Mouse (Mus musculus) cerebellum, postnatal 4 days (tissue): ENCODE measurements around the gene Grb2.

ENCODE experiments used
- DNase-seq, 2 experiments: peaks; one replicate each; pipeline ENCODE4 v3.0.0; 2022; ENCODE audit warnings: low spot score in 2 of 2, mixed read lengths in 1 of 2

Grb2 gene

GRCm38 (mm10) chr11:115627705-115628464 is 80.5 kb downstream of the Grb2 start, which contains the start of gene Slc25a19:
Gene Slc25a19 (minus strand): TSS chr11:115628295.
- peak; percentile 94 to 98 for DNase-seq

GRCm38 (mm10) chr11:115626824-115627616 is 81.4 kb downstream of the Grb2 start:
- DNase-seq, result no peak

DNA sequence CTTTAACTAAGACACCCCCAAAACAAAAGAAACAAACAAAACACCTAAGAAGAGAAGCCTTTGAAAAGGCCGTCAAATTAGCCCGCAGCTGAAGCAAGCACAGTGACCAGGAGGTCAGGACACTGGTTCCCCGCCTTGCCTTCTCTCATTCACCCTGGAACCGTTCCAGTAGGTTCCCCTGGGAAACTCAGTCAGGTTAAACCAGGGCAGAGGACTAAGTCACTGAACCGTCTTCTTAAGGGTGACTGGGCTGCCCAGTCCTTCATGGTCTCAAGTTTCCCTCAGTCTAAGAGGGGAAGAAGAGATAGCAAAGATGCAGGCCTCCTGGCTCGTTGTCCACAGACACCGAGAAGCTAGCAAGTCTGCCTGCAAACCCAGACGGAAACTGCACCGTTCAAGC is 82.5 kb downstream of the Grb2 start:
- no peak for DNase-seq

DNA sequence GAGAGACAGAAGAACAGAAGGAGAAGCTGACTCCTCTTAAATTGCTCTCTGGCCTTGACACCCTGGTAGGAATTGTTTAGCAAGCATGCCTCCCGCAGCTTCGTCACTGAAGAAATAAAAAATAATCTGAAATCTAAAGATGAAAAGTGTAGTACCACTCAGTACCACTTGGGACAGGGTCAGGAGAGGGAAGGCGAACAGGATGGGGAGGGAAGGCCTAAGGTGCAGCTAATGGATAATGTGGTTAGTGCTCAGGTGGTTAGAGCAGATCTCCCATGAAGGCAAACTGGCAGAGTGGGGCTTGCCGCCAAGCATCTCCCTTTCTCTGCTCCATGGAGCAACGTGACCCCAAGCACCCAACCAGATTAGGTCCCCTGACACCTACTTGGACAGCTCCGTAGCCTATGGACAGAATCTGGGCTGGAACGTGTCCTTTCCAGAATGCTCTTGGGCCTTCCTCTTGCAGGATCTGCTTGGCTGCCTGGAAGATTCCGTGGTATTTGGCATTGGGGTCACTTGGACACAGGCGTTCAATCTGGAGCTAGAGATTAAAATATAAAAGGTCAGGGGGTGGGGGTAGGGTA is 84.8 kb downstream of the Grb2 start:
- no peak for DNase-seq

- no peak for DNase-seq
Measured at GRCm38 (mm10) chr11:115619949-115620348, 88.4 kb downstream of the Grb2 start.

GRCm38 (mm10) chr11:115618732-115619516 is 89.5 kb downstream of the Grb2 start:
- DNase-seq, result no peak

DNA sequence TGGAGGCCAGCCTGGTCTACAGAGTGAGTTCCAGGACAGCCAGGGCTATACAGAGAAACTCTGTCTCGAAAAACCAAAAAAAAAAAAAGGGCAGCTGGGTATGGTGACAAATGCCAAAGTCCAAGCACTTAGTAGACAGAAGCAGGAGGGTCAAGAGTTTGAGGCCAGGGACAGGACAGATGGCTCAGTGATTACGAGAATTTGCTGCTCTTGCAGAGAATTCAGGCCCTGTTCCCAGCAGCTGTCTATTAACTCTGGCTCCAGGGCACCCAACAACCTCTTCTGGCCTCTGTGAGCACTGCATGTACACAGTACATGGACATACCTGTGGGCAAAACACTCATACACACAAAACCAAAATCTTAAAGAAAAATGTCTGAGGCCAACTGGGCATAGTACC is 90.4 kb downstream of the Grb2 start:
- DNase-seq, result no peak

GRCm38 (mm10) chr11:115616893-115617292 is 91.5 kb downstream of the Grb2 start:
- DNase-seq, result no peak

DNA sequence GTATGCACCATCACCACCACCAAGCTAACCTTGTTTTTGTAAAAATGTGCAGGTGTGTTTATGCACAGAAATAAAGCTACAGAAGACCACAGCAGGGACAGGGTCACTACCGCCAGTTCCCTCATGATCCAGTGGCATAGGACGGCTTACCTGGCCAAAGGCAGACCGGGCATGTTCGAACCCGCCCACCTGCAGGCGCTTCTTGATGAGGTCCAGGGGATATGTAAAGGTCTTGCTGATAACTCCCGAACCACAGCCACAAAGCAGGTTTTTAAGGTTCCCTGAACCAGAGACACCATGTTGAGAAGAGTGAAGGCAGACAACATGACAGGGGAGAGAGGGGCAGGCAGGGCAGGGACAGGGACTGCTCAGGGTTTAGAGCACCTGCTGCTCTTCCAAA is 92.0 kb downstream of the Grb2 start:
- no peak for DNase-seq

DNA sequence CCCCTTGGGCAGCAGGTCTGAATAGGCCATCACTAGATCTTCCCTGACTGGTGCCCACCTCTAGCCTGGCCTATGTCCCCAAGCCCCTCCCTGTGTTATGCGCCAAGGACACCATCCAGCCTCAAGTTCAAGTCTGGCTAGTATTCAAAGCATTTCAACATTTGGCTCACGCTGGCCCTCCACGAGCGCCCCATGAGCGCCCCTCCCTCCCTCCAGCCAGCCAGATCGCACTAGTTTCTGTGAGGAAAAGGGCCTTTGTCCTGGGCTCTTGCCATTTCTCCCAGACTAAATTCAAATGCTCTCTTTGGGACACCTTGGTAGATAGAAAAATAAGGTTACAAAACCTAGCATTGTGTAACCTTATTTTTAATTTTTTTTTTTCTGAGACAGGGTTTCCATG is 92.5 kb downstream of the Grb2 start:
- DNase-seq, result no peak

GRCm38 (mm10) chr11:115615108-115615825 is 93.1 kb downstream of the Grb2 start:
- DNase-seq, result no peak

DNA sequence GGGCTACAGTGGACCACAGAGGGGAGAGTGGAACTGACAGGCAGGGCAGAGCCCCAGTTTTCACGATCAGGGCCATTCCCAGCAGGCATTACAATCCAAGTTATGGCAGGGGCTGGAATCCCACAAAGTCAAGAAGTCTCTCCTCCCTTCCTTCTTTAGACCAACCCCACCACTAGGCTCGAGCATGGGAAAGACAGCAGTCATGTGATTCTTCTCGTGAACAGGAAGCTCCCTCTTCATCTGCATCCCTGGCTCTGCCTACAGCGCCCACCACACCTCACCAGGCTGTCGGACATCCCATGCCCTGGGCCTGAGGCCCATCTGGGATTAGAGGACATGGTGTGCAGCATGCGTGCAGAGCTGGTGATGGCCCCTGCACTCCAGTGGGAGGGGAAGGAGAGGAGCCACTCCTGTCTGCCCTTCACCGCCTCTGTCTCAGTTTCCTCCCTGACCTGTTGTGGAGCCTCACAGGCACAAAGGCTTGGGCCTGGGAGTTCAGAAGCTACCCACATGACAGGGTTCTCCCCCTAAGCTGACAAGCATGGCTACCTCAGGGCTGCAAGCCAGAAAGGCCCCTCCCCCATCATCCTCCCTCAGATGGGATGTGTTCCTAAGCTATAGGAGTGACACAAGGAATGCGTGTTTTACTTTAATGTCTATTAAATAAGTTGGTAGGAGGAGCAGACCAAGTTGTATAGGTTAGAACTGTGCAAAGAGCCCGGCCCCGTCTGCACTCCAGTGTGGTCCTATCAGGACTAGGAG is 93.9 kb downstream of the Grb2 start:
- no peak for DNase-seq

DNA sequence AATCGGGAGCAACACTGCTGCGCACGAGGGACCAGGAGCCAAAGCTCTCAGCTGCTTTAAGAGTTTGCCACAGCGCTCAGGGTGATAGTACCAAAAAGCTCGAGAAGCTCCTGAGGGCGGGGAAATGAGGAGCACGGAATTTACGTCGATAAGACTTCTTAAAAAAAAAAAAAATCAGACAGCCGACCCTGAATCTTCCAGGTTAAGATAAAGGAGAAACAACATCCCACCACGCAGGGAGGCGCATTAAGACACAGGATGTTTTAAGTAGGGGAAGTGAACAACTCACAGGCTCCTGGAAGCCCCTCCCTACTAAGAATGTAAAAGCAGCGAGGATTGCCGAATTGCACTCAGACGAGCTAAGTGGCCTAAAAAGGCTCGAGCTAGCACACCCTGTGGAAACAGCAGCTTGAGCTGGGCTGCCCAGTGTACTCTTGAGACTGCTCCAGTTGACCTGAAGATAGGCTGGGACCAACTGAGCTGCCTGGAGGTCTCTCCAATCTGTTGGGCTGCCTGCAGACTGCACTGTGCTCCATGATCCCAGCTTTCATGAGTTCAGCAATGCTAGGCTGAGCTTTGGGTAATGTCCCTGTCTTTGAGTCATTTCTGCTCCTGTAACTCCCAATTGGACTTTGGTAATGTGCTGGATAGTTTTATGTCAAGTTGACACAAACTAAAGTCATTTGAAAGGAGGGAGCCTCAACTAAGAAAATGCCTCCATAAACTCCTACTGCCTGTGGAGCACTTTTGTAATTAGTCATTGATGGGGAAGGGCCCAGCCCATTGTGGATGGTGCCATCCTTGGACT is 95.1 kb downstream of the Grb2 start:
- no peak for DNase-seq

GRCm38 (mm10) chr11:115612410-115613137 is 95.8 kb downstream of the Grb2 start, which contains the start of gene Mif4gd:
Gene Mif4gd (minus strand): TSS chr11:115612969.
- peak; percentile 49 to 79 for DNase-seq

GRCm38 (mm10) chr11:115612059-115612409 is 96.4 kb downstream of the Grb2 start:
- DNase-seq, result peak; percentile 53 to 68

- DNase-seq, result no peak
Measured at GRCm38 (mm10) chr11:115611173-115611572, 97.2 kb downstream of the Grb2 start.

GRCm38 (mm10) chr11:115609576-115609975 is 98.8 kb downstream of the Grb2 start:
- no peak for DNase-seq

GRCm38 (mm10) chr11:115608421-115609399 is 99.7 kb downstream of the Grb2 start:
- DNase-seq, result peak in 1 of 2 experiments; percentile 57
